Mouse (Mus musculus): Measurements from ENCODE around the gene Dpysl4.

GRCm38 (mm10) chr7:139096399-139096798 is 10.6 kb downstream of the Dpysl4 start:
- TF ChIP-seq POLR2A (IDR thresholded peaks at IDR 0.05; ENCODE audit: borderline replicate concordance, control insufficient read depth, low read depth, low read length) (no peak), CTCF (IDR thresholded peaks at IDR 0.05; ENCODE audit: control insufficient read depth, insufficient read depth, low read length) (no peak)
